Mouse (Mus musculus): ENCODE data around the gene Sugct.

GRCm38 (mm10) chr13:17695898-17696580 lies 686 bp upstream of the Sugct start:
- TF ChIP-seq FLI1 (IDR thresholded peaks at IDR 0.05; ENCODE audit: low read length) (no peak), GATA1 (IDR thresholded peaks at IDR 0.05; ENCODE audit: borderline replicate concordance, low read length) (no peak)
